Mouse (Mus musculus) granulocyte monocyte progenitor cell, adult 5-6 weeks (primary cell): ENCODE measurements around the gene Lce3c. TPM values are rescaled to one million over a fixed set of nuclear protein-coding genes. Genes with fewer than 3 reads are reported as not detected.

Source experiments
- ATAC-seq: replicated peaks from 2 replicates; pipeline ENCODE4 v1.8.0; 2016; ENCODE audit warnings: mild to moderate bottlenecking, moderate TSS enrichment, inconsistent platforms; ENCODE audit not compliant: poor library complexity, severe bottlenecking
- total RNA-seq, 2 experiments: library from RNA; stranded (forward) in 1 of 2; stranded (reverse) in 1 of 2; fragments of 200-712, 200-1000 nt in 1 of 2; fragments of >200 nt in 1 of 2; fragmentation: Nextera tagmentation in 1 of 2; gene quantifications; 2 replicates each; pipeline ENCODE4 v1.2.3; 2014 to 2017

Gene Lce3c
- total RNA-seq (2014; fragmentation: Nextera tagmentation) (not detected in 2 replicates), total RNA-seq (2017) (not detected in 2 replicates)

DNA sequence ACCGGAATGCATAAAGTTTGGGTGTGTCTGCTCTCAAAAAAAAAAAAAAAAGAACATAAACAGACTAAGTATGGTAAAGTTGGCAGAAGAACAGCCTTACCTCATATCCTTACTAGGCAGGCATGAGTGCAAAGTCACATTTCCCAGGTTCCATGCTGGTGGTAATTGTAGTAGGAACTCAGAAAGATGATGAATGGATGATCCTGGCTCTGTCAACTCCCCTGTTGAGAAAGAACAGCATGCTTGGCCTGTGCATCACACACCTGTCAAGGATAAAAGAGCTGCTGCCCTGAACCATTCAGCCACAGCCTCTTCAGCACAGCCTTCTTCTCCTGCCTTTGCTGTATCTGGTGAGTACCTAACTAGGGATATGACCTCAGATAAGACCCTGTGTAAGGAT lies at the start of gene Lce3c:
TSS of gene Lce3c (plus strand) at position 301 of the 400 bp plus-strand sequence.
- no peak for ATAC-seq

DNA sequence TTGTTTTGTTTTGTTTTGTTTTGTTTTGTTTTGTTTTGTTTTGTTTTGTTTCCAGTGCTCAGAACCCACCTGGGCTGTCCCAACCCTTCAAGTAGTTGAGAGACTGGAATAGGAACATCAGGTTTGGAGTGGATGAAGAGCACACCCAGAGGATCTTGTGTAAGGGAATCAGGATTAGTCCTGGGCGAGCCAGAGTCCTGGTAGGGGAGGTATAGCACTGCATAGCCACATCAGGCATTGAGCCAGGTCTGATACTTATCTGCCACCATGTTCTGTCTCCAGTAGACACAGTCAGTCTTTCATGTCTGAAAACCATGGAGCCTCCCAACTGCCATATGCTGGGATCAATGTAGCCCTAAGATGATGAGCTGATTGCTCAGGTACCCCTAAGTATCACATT lies 49.8 kb upstream of the Lce3c start:
- no peak for ATAC-seq

DNA sequence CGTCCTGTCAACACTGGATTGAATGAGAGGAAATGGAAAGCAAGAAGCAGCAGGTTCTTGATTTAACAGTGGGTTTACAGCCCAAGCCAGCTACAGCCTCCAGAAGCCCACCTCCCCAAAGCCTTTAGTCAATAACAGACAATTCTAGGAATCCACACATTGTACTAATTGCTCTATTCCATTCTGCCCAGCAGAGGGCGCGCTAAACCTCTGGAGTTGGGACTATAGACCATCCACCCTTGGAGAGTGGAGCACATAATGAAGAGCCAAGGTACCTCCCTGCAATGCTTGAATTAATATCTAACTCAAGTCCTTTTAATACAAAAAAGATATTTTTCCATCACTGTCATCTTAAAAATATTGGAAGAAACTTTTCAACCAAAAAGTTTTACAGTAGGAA lies 41.3 kb upstream of the Lce3c start:
- ATAC-seq: peak; percentile 46

DNA sequence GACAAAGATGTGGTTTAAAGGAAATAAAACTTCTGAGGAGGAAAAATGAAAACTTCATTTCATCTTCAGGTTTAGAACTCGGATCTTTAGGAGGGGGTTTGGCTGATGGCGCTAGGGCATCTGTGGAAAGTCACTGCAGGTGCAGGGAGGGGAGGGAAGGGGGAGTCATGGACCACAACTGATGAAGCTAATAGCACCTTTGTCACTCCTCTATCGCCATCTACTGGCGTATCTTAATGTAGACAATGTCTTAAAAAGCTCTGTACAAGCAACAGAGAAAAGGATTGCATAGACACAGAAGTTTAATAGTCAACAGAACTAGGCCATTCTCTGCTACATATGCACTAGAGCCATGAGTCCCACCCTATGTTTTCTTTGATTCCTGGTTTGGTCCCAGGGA lies 40.6 kb upstream of the Lce3c start:
- ATAC-seq: no peak

DNA sequence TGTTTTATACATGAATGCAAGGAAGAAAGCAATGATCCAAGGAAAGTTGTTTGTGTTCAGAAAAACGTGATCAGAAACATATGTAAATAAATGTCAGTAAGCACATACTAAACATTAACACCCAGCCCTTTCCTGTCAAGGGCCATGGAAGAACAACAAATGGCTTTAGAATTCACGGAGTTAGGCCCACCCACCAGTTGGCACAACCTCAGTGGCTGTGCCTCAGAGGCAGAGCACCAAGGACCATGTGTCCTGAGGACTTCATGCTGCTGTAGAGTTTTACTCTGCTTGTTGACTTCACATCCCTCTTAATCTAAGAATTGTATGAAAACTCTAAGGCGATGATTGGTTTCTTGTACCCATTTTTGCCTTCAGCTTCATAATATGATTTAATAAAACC lies 39.1 kb upstream of the Lce3c start:
- ATAC-seq: no peak

DNA sequence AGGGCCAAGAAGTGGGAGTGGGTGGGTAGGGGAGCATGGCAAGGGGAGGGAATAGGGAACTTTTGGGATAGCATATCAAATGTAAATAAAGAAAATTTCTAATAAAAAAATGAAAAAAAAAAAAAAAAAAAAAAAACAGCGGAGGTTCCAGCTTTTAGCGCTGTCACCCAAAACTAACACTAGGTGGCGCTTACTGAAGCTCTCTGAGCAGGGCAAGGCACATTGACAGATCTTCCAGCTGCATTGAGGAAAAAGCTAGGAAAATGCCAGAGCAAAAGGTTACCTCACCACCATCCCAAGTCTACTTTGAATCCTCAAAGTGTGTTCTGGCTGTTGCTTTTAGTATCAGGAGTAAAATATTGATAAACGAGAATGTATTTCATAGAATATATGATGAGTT lies 36.7 kb upstream of the Lce3c start:
- no peak; the same call in 1 of the 2 replicates for ATAC-seq

DNA sequence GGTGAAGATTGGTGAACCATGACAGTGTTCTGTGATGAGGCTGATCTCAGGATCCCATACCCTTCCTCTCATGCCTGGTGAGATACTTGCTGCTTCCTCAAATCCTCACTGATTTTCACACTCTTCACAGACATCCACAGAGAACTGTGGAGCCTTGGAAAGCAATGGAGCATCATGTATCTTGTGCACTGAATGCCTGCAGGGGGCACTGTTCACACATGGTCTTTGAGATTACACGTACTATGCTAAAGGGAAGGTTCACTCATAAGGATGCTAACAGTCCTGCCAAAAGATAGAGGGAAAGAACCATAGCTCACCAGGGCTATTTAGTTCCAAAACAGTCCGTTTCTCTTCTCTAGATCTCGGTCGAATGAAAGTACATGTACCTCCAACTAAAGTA lies 23.9 kb upstream of the Lce3c start:
- ATAC-seq: no peak

DNA sequence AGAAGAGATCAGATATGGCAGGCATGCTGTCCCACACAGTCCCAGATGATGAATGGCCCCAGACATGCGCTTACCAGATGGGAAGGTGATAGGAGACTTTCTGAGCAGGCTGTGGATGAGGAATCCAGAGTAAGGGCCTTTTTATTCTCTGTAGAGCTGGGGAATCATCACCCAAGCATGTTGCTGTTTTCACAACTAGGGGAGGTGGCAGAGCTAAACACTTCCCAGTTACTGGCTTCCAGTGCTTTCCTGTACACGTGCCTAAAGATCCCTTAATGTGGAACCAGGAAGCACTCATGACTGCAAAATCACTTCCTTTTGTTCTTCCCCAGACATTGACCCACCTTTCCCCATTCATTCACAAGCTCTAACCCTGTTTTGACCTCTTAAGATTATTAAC lies 18.2 kb upstream of the Lce3c start, which contains the start of gene Lce3a:
TSS of gene Lce3a (minus strand) at position 101 of the 400 bp plus-strand sequence.
- no peak for ATAC-seq

DNA sequence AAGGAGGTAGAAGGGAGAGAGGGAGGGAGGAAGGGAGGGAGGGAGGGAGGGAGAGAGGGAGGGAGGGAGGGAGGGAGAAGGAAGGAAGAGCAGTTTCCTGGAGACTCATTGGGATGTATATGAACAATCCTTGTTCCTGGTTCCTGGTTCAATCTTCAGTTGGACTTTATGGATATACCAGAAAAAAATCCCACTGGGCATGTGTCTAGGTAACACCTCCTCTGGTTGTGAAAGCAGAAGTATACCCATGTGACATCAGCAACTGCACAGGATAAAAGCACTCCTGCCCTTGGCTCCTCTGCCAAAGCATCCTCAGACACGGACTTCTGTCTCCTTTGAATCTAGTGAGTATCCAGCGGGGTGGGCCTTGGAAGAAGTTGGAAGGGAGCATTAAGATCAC lies 11.6 kb upstream of the Lce3c start, which contains the start of gene Lce3b:
TSS of gene Lce3b (plus strand) at position 301 of the 400 bp plus-strand sequence.
- ATAC-seq: no peak

DNA sequence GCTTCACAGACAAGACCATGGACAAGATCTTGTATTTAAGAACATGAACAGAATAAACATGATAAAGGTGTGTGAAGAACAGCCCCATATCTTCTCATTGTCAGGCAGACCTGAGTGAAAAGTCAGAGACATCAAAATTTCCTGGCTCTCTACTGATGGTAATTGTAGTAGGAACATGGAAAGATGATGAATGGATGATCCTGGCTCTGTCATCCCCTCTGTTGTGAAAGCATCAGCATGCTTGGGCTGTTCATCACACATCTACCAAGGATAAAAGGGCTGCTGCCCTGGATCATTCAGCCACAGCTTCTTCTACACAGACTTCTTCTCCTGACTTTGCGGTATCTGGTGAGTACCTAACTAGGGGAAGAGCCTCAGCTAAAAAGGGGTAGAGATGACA lies 12.8 kb downstream of the Lce3c start, which contains the start of gene Lce3d:
TSS of gene Lce3d (plus strand) at position 301 of the 400 bp plus-strand sequence.
- no peak for ATAC-seq

DNA sequence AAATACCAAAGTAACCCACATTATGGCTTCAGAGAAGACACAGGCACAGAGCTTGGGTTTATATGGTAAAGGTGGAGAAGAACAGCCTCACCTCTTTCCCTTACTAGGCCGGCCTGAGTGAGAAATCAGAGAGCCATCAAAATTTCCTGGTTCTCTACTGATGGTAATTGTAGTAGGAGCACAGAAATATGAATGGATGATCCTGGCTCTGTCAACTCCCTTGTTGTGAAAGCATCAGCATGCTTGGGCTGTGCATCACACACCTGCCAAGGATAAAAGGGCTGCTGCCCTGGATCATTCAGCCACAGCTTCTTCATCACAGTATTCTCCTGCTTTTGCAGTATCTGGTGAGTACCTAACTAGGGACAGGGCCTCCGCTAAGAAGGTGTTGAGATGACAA lies 22.5 kb downstream of the Lce3c start, which contains the start of gene Lce3e:
TSS of gene Lce3e (plus strand) at position 301 of the 400 bp plus-strand sequence.
- no peak for ATAC-seq

DNA sequence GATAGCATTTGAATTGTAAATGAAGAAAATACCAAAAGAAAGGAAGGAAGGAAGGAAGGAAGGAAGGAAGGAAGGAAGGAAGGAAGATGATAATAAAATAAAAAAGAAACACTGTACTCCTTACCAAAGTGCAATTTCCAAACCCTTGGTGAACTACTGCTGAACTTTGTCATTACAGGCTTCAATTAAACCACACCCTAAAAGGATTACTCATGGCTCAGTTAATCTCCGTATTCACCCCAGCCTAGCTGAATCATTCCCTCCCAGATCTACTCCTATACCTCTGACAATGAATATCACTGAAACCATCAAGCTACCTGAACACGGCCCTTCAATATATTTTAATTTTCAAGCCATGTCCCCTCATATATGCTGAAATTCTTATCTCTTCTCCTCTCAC lies 34.2 kb downstream of the Lce3c start:
- ATAC-seq: no peak

DNA sequence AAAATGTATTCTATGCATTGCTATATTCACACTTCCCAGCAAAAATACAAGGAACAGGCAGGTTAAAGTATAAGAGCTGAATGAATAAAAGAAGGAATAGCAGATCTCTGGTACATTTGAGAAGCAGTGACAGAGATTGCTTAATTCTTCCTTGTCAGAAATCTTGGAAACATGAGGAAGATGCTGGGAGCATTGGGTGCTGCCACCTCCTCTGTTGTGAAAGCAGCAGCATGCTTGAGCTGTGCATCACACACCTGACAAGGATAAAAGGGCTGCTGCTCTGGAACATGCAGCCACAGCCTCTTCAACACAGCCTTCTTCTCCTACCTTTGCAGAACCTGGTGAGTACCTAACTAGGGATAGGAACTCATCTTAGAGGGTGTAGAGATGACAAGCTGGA lies 47.6 kb downstream of the Lce3c start, which contains the start of gene Lce3f:
TSS of gene Lce3f (plus strand) at position 301 of the 400 bp plus-strand sequence.
- no peak for ATAC-seq

Other genes starting within 250 kb of the Lce3c start
- not detected in 2 replicates for gene Lce1e, start 235.4 kb upstream of the Lce3c start, total RNA-seq (2014; fragmentation: Nextera tagmentation)
- gene Lce1e, start 235.4 kb upstream of the Lce3c start, total RNA-seq (2017): not detected in 2 replicates
- not detected in 2 replicates for gene Lce1f, start 224.1 kb upstream of the Lce3c start, total RNA-seq (2014; fragmentation: Nextera tagmentation)
- not detected in 2 replicates for gene Lce1f, start 224.1 kb upstream of the Lce3c start, total RNA-seq (2017)
- not detected in 2 replicates for gene Gm38119, start 205.4 kb upstream of the Lce3c start, total RNA-seq (2014; fragmentation: Nextera tagmentation)
- not detected in 2 replicates for gene Gm38119, start 205.4 kb upstream of the Lce3c start, total RNA-seq (2017)
- not detected in 2 replicates for gene Lce1g, start 192.1 kb upstream of the Lce3c start, total RNA-seq (2014; fragmentation: Nextera tagmentation)
- not detected in 2 replicates for gene Lce1g, start 192.1 kb upstream of the Lce3c start, total RNA-seq (2017)
- not detected in 2 replicates for gene Lce1h, start 179.4 kb upstream of the Lce3c start, total RNA-seq (2014; fragmentation: Nextera tagmentation)
- not detected in 2 replicates for gene Lce1h, start 179.4 kb upstream of the Lce3c start, total RNA-seq (2017)
- not detected in 2 replicates for gene Lce1i, start 165.6 kb upstream of the Lce3c start, total RNA-seq (2014; fragmentation: Nextera tagmentation)
- gene Lce1i, start 165.6 kb upstream of the Lce3c start, total RNA-seq (2017): not detected in 2 replicates
- not detected in 2 replicates for gene Lce1j, start 154.0 kb upstream of the Lce3c start, total RNA-seq (2014; fragmentation: Nextera tagmentation)
- gene Lce1j, start 154.0 kb upstream of the Lce3c start, total RNA-seq (2017): not detected in 2 replicates
- not detected in 2 replicates for gene Lce1k, start 136.6 kb upstream of the Lce3c start, total RNA-seq (2014; fragmentation: Nextera tagmentation)
- not detected in 2 replicates for gene Lce1k, start 136.6 kb upstream of the Lce3c start, total RNA-seq (2017)
- gene Kprp, start 117.2 kb upstream of the Lce3c start, total RNA-seq (2014; fragmentation: Nextera tagmentation): not detected in 2 replicates
- not detected in 2 replicates for gene Kprp, start 117.2 kb upstream of the Lce3c start, total RNA-seq (2017)
- gene Lce1l, start 93.2 kb upstream of the Lce3c start, total RNA-seq (2014; fragmentation: Nextera tagmentation): not detected in 2 replicates
- gene Lce1l, start 93.2 kb upstream of the Lce3c start, total RNA-seq (2017): not detected in 2 replicates
- gene 2310050C09Rik, start 74.3 kb upstream of the Lce3c start, total RNA-seq (2014; fragmentation: Nextera tagmentation): not detected in 2 replicates
- gene 2310050C09Rik, start 74.3 kb upstream of the Lce3c start, total RNA-seq (2017): not detected in 2 replicates
- not detected in 2 replicates for gene Lce3a, start 18.3 kb upstream of the Lce3c start, total RNA-seq (2014; fragmentation: Nextera tagmentation)
- not detected in 2 replicates for gene Lce3a, start 18.3 kb upstream of the Lce3c start, total RNA-seq (2017)
- gene Lce3b, start 11.5 kb upstream of the Lce3c start, total RNA-seq (2014; fragmentation: Nextera tagmentation): not detected in 2 replicates
- not detected in 2 replicates for gene Lce3b, start 11.5 kb upstream of the Lce3c start, total RNA-seq (2017)
- gene Lce3d, start 12.9 kb downstream of the Lce3c start, total RNA-seq (2014; fragmentation: Nextera tagmentation): not detected in 2 replicates
- gene Lce3d, start 12.9 kb downstream of the Lce3c start, total RNA-seq (2017): not detected in 2 replicates
- not detected in 2 replicates for gene Lce3e, start 22.6 kb downstream of the Lce3c start, total RNA-seq (2014; fragmentation: Nextera tagmentation)
- not detected in 2 replicates for gene Lce3e, start 22.6 kb downstream of the Lce3c start, total RNA-seq (2017)
- not detected in 2 replicates for gene Lce3f, start 47.7 kb downstream of the Lce3c start, total RNA-seq (2014; fragmentation: Nextera tagmentation)
- gene Lce3f, start 47.7 kb downstream of the Lce3c start, total RNA-seq (2017): not detected in 2 replicates
- not detected in 2 replicates for gene Crct1, start 71.2 kb downstream of the Lce3c start, total RNA-seq (2014; fragmentation: Nextera tagmentation)
- not detected in 2 replicates for gene Crct1, start 71.2 kb downstream of the Lce3c start, total RNA-seq (2017)
- not detected in 2 replicates for gene Lce1m, start 74.6 kb downstream of the Lce3c start, total RNA-seq (2014; fragmentation: Nextera tagmentation)
- gene Lce1m, start 74.6 kb downstream of the Lce3c start, total RNA-seq (2017): not detected in 2 replicates
- gene Gm4858, start 124.3 kb downstream of the Lce3c start, total RNA-seq (2014; fragmentation: Nextera tagmentation): not detected in 2 replicates
- gene Gm4858, start 124.3 kb downstream of the Lce3c start, total RNA-seq (2017): not detected in 2 replicates
- gene Crnn, start 200.3 kb downstream of the Lce3c start, total RNA-seq (2014; fragmentation: Nextera tagmentation): not detected in 2 replicates
- gene Crnn, start 200.3 kb downstream of the Lce3c start, total RNA-seq (2017): not detected in 2 replicates